Mouse (Mus musculus): ENCODE data around the gene Kl. TPM values are rescaled to one million over a fixed set of nuclear protein-coding genes. Genes with fewer than 3 reads are reported as not detected.

Gene Kl
- polyA plus RNA-seq, 1 experiment from 2014 or later, result 1.2 TPM

DNA sequence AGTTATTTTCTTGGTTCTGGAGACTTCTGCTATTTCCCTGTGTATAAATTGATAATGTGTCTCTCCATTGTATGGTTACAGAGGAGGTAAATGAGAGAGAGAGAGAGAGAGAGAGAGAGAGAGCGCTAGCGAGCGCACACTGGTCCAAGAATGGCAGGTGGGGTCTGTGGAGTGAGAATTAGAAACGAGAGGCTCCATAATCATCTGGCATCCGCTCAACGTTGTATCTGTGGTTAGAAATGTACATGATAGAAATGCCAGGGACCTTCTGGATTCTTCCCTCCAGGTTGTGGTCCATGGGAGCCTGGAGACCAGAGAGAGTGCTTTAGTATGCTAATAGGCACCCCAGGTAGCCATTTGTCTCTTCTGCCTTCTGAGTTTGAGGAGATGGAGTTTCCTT lies 76.5 kb downstream of the Kl start:
- Histone ChIP-seq H3K27me3 (ENCODE audit: control insufficient read depth, insufficient read depth, low read length) (no peaks in the 10 kb centered on the region), H3K36me3 (replicated peaks; ENCODE audit: control insufficient read depth, insufficient read depth) (no peaks in the 10 kb centered on the region), H3K9ac (no peak overlapping the region), H3K27ac (no peak overlapping the region), H3K4me3 (replicated peaks; ENCODE audit: low read length) (no peak overlapping the region), H3K4me1 (replicated peaks; ENCODE audit: control insufficient read depth, insufficient read depth, low read length) (peaks cover 5% of the 10 kb centered on the region; the same call in 1 of the 2 replicates), H3K9me3 (ENCODE audit: control insufficient read depth, low read length) (no peaks in the 10 kb centered on the region), H3K4me2 (replicated peaks) (no peak overlapping the region)
- 59% methylated on average over 6 of the region's 6 CpGs for WGBS
- DNase-seq (ENCODE audit: low spot score), result no peak
- ATAC-seq (ENCODE audit: low FRiP score), result no peak

DNA sequence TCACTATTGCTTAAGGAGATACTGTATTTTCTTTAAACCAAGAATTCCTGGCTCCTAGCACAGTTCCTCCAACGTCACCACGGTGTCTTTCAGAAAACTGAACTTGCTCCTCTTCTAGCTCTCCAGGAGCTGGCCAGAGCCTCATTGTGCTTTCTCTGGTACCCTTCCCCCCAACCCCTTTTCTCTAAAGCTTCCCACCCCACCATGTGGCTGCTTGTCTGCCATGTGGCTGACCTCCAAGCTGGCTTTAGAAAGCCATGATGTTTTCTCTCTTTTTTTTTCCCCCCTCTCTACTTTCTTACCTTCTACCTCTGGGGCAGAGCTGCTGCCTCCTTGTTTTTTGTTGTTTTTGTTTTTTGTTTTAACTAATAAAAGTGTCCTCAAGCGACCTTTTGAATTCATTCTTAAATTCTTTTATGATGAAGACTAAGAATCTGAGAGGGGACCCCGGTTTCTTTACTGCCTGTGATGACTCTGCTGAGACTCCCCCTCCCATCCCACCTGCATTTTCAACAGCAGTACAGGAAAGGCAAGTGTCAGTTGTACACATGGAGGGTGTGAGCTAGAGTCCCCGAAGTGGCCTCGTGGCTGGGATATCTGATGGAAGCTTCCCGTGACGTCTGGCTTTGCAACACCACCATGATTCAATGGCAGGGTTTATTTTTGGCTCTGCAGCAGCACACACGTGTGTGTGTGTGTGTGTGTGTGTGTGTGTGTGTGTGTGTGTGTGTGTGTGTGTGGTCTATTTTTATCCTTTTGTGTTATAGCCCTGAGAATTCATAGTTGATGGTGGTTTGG lies 82.5 kb downstream of the Kl start:
- Histone ChIP-seq H3K9me3 (ENCODE audit: control insufficient read depth, low read length) (no peaks in the 10 kb centered on the region), H3K36me3 (replicated peaks; ENCODE audit: control insufficient read depth, insufficient read depth) (no peaks in the 10 kb centered on the region), H3K4me3 (replicated peaks; ENCODE audit: low read length) (no peak overlapping the region), H3K4me1 (replicated peaks; ENCODE audit: control insufficient read depth, insufficient read depth, low read length) (no peaks in the 10 kb centered on the region), H3K27me3 (ENCODE audit: control insufficient read depth, insufficient read depth, low read length) (no peaks in the 10 kb centered on the region), H3K27ac (no peak overlapping the region), H3K4me2 (replicated peaks) (no peak overlapping the region), H3K9ac (no peak overlapping the region)
- 72% methylated on average over 9 of the region's 9 CpGs for WGBS
- ATAC-seq (ENCODE audit: low FRiP score) (no peak), DNase-seq (ENCODE audit: low spot score) (no peak)

DNA sequence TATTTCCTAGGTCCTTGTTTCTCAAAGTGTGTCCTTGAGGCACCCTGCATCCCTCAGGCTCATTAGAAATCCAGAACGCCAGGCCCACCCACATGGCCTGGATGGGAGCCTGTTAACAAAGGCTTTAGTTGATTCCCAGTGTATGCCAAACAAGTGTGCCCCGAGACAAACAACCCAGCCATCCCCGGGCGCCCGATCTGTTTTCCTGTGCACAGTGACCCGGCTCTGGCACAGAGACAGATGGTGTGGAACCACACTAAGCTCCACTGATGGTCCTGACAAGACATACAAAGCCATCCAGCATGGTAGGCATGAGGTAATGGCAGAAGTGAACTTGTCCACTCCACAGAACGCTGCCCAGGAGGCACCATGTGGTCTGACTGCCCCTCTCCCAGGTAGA lies 85.5 kb downstream of the Kl start:
- no peak for DNase-seq (ENCODE audit: low spot score)
- H3K9ac ChIP-seq, result no peak overlapping the region
- no peaks in the 10 kb centered on the region for H3K9me3 ChIP-seq (ENCODE audit: control insufficient read depth, low read length)
- no peak overlapping the region for H3K4me2 ChIP-seq (replicated peaks)
- no peaks in the 10 kb centered on the region for H3K27me3 ChIP-seq (ENCODE audit: control insufficient read depth, insufficient read depth, low read length)
- H3K27ac ChIP-seq, result no peak overlapping the region
- ATAC-seq (ENCODE audit: low FRiP score), result peak; percentile 40; the same call in 1 of the 2 replicates
- H3K36me3 ChIP-seq (replicated peaks; ENCODE audit: control insufficient read depth, insufficient read depth), result no peaks in the 10 kb centered on the region
- no peaks in the 10 kb centered on the region for H3K4me1 ChIP-seq (replicated peaks; ENCODE audit: control insufficient read depth, insufficient read depth, low read length)
- no peak overlapping the region for H3K4me3 ChIP-seq (replicated peaks; ENCODE audit: low read length)
- WGBS, result 67% methylated on average over 7 of the region's 7 CpGs

DNA sequence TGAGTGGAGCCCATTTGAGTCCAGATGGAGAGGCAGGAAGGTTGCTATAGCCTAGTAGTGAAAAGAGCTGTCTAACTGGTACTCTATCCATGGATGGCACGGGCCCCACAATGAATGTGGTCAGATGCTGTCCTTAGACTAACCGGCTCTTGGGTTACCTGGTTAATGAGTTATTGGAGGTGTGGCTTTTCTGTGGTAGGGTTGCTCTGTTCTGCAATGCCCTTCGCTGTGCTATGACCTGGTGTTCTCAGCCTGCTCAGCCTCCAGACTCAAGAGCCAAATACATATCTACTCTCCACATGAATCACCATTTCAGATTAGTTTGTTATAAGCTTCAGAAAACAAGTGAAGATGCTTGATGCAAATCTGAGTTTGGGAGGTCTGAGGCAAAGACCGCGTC lies 90.5 kb downstream of the Kl start:
- ATAC-seq (ENCODE audit: low FRiP score) (no peak), DNase-seq (ENCODE audit: low spot score) (no peak)
- H3K27ac ChIP-seq, result no peak overlapping the region
- H3K4me3 ChIP-seq (replicated peaks; ENCODE audit: low read length), result no peak overlapping the region
- no peaks in the 10 kb centered on the region for H3K4me1 ChIP-seq (replicated peaks; ENCODE audit: control insufficient read depth, insufficient read depth, low read length)
- H3K27me3 ChIP-seq (ENCODE audit: control insufficient read depth, insufficient read depth, low read length), result no peaks in the 10 kb centered on the region
- no peaks in the 10 kb centered on the region for H3K36me3 ChIP-seq (replicated peaks; ENCODE audit: control insufficient read depth, insufficient read depth)
- no peak overlapping the region for H3K9ac ChIP-seq
- no peak overlapping the region for H3K4me2 ChIP-seq (replicated peaks)
- WGBS, result 91% methylated on average over 5 of the region's 5 CpGs
- no peaks in the 10 kb centered on the region for H3K9me3 ChIP-seq (ENCODE audit: control insufficient read depth, low read length)
